1 mouse cellular context compared by ENCODE assay signal in the genomic region with DNA sequence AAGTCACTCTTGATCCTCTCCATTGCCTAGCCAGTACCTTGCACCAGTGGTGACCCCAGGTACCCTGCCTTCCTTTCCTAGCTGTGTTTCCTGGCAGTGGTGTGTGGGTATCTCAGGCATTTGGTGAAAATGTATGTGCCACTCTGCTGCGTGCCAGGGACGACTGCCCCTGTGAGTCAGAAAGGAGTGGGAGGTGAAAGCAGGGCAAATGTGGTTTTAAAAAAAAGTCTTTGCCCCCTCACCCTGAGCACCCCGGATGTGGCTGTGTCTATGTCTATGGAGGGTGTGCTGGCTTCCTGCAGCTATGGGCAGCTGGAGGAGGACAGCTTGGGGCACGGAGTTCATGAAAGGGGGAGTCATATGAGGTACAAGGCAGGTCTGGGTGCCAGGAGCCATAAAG.
TF ChIP-seq lines count a peak whose summit lies in the region.

No protein-coding gene starts in this region.

TF ChIP-seq in C2C12, 6 proteins besides CTCF, POLR2A, EP300 and RAD21:
- TF ChIP-seq CEBPB (IDR thresholded peaks at IDR 0.05; ENCODE audit: low read depth) (no peak), FOSL1 (IDR thresholded peaks at IDR 0.05; ENCODE audit: insufficient read depth, low read length, poor library complexity, severe bottlenecking) (peak; percentile 6), MAX (IDR thresholded peaks at IDR 0.05) (no peak), MYOG (IDR thresholded peaks at IDR 0.05; ENCODE audit: control insufficient read depth, extremely low read depth, insufficient read length) (no peak), MYOD1 (IDR thresholded peaks at IDR 0.05; ENCODE audit: control insufficient read depth, insufficient read length, low read depth) (no peak), USF1 (IDR thresholded peaks at IDR 0.05; ENCODE audit: low read depth) (no peak)
